Mouse (Mus musculus) adrenal gland, postnatal 36 days (tissue): ENCODE results near the gene Vmn1r39. TPM values are rescaled to one million over a fixed set of nuclear protein-coding genes. Genes with fewer than 3 reads are reported as not detected.
A peak's percentile ranks its signal among the peaks of the same experiment; 100 is the strongest.
"Not testable (repeated sequence)": the region's sequence is repeated elsewhere in the genome, so short reads cannot be mapped to it uniquely, and the experiment has no call there.

Source experiments
- DNase-seq, 2 experiments: peaks; one replicate each; pipeline ENCODE4 v3.0.0; 2021; ENCODE audit warnings: mixed read lengths in 1 of 2
- long read RNA-seq, 2 experiments: library from polyadenylated mRNA; stranded (forward); transcript quantifications; one replicate each; pipeline ENCODE4 v2.0.0; 2021; ENCODE audit warnings: borderline sequencing depth in 2 of 2
- total RNA-seq, 2 experiments: library from RNA; stranded (reverse); gene quantifications; 2 replicates each; pipeline ENCODE4 v1.2.3; 2021

Gene Vmn1r39
- total RNA-seq = not detected
- long read RNA-seq, experiment 1 = 0 reads
- long read RNA-seq, experiment 2 = 0 reads

GRCm38 (mm10) chr6:66810509-66810908 lies at the start of gene Vmn1r39:
Gene Vmn1r39, minus strand, starts transcription at chr6:66810609.
- no peak for DNase-seq

- DNase-seq = no peak
Measured at GRCm38 (mm10) chr6:66859391-66859790, 49.0 kb upstream of the Vmn1r39 start.

GRCm38 (mm10) chr6:66858356-66858755 lies 47.9 kb upstream of the Vmn1r39 start:
- no peak for DNase-seq

GRCm38 (mm10) chr6:66856236-66856635 lies 45.8 kb upstream of the Vmn1r39 start:
- DNase-seq = no peak

GRCm38 (mm10) chr6:66848936-66849335 lies 38.5 kb upstream of the Vmn1r39 start:
- DNase-seq = no peak

GRCm38 (mm10) chr6:66840631-66841030 lies 30.2 kb upstream of the Vmn1r39 start:
- DNase-seq = peak; percentile 21 to 31

GRCm38 (mm10) chr6:66836932-66837331 lies 26.5 kb upstream of the Vmn1r39 start:
- DNase-seq = no peak

- no peak for DNase-seq
Measured at GRCm38 (mm10) chr6:66806311-66806710, 4.1 kb downstream of the Vmn1r39 start.

GRCm38 (mm10) chr6:66805713-66806112 lies 4.7 kb downstream of the Vmn1r39 start:
- DNase-seq = no peak

GRCm38 (mm10) chr6:66782527-66782926 lies 27.9 kb downstream of the Vmn1r39 start, which contains the start of gene Vmn1r38:
Gene Vmn1r38, minus strand, starts transcription at chr6:66782627.
- DNase-seq = not testable (repeated sequence)

Other genes starting within 250 kb of the Vmn1r39 start
- gene Vmn1r33, start 192.3 kb downstream of the Vmn1r39 start, total RNA-seq = not detected
- gene Vmn1r34, start 166.7 kb downstream of the Vmn1r39 start, total RNA-seq = not detected
- not detected for gene Vmn1r35, start 124.7 kb downstream of the Vmn1r39 start, total RNA-seq
- not detected for gene Vmn1r36, start 91.4 kb downstream of the Vmn1r39 start, total RNA-seq
- gene Vmn1r37, start 81.2 kb downstream of the Vmn1r39 start, total RNA-seq = not detected
- not detected for gene Vmn1r38, start 28.0 kb downstream of the Vmn1r39 start, total RNA-seq
- gene Gng12, start 85.8 kb upstream of the Vmn1r39 start, total RNA-seq = 10 to 100 TPM; 69.8 to 94.6 TPM
- 10 to 100 TPM; 26.2 to 54.8 TPM for gene Gadd45a, start 226.8 kb upstream of the Vmn1r39 start, total RNA-seq